Mouse (Mus musculus) liver, embryonic 12.5 days (tissue): ENCODE measurements around the gene Adam17. TPM values are rescaled to one million over a fixed set of nuclear protein-coding genes. Genes with fewer than 3 reads are reported as not detected.

ENCODE experiments used
- ATAC-seq: fragments of 200-750 bp; cut with Nextera tagmentation; 2 replicates; pipeline ENCODE4 v1.8.0; 2017; ENCODE audit warnings: moderate number of reproducible peaks, mild to moderate bottlenecking, moderate library complexity
- H3K27ac ChIP-seq: fragments of 300-500 bp; sonication (generic); 2 replicates; pipeline ENCODE4 v1.5.1; 2016; ENCODE audit warnings: mild to moderate bottlenecking
- H3K27me3 ChIP-seq: fragments of 300-500 bp; sonication (generic); replicated peaks from 2 replicates; pipeline ENCODE4 v1.6.1; 2016; ENCODE audit warnings: mild to moderate bottlenecking, moderate library complexity
- H3K36me3 ChIP-seq: fragments of 300-500 bp; sonication (generic); 2 replicates; pipeline ENCODE4 v1.6.1; 2016; ENCODE audit warnings: mild to moderate bottlenecking, moderate library complexity
- H3K4me1 ChIP-seq: fragments of 300-500 bp; sonication (generic); 2 replicates; pipeline ENCODE4 v1.6.1; 2016
- H3K4me2 ChIP-seq: fragments of 300-500 bp; sonication (generic); 2 replicates; pipeline ENCODE4 v1.6.1; 2016; ENCODE audit warnings: mild to moderate bottlenecking, moderate library complexity
- H3K4me3 ChIP-seq: fragments of 300-500 bp; sonication (generic); 2 replicates; pipeline ENCODE4 v1.5.1; 2016; ENCODE audit warnings: mild to moderate bottlenecking, moderate library complexity
- H3K9ac ChIP-seq: fragments of 300-500 bp; sonication (generic); 2 replicates; pipeline ENCODE4 v1.6.1; 2016; ENCODE audit warnings: mild to moderate bottlenecking, moderate library complexity
- H3K9me3 ChIP-seq: fragments of 300-500 bp; sonication (generic); replicated peaks from 2 replicates; pipeline ENCODE4 v1.6.1; 2016; ENCODE audit warnings: mild to moderate bottlenecking, moderate library complexity
- WGBS: fragments of 180-500 bp; shearing (Covaris S2); methylation state at CpG from one replicate; pipeline ENCODE4 v1.1.7; 2016; ENCODE audit not compliant: insufficient replicate concordance; 5-methylcytosine and 5-hydroxymethylcytosine counted together
- polyA plus RNA-seq: library from polyadenylated mRNA; unstranded; fragments of >200 nt; fragmentation: Nextera tagmentation; extraction: Ambion mirVana; gene quantifications from 2 replicates; pipeline ENCODE4 v1.2.1, GENCODE M21; 2016

Adam17 gene
- polyA plus RNA-seq, 1 experiment from 2014 or later = 24.9 TPM

- Histone ChIP-seq H3K4me1 (no peaks in the 10 kb centered on the region), H3K9ac (no peak overlapping the region), H3K9me3 (peaks cover 3% of the 10 kb centered on the region; the same call in 1 of the 2 replicates), H3K27me3 (no peaks in the 10 kb centered on the region), H3K4me2 (no peak overlapping the region), H3K36me3 (peaks cover 78% of the 10 kb centered on the region), H3K4me3 (no peak overlapping the region), H3K27ac (no peak overlapping the region)
- ATAC-seq = no peak
- WGBS = 89% methylated on average over 7 of the region's 7 CpGs
Observed at GRCm38 (mm10) chr12:21346972-21347371, 26.5 kb downstream of the Adam17 start.

- no peaks in the 10 kb centered on the region for H3K9me3 ChIP-seq
- H3K4me3 ChIP-seq = no peak overlapping the region
- H3K9ac ChIP-seq = no peak overlapping the region
- no peak for ATAC-seq
- H3K27ac ChIP-seq = no peak overlapping the region
- H3K36me3 ChIP-seq = peaks cover 80% of the 10 kb centered on the region
- H3K4me1 ChIP-seq = no peaks in the 10 kb centered on the region
- WGBS = 91% methylated on average over 5 of the region's 5 CpGs
- H3K27me3 ChIP-seq = no peaks in the 10 kb centered on the region
- no peak overlapping the region for H3K4me2 ChIP-seq
Observed at GRCm38 (mm10) chr12:21340674-21341073, 32.8 kb downstream of the Adam17 start.

- H3K4me2 ChIP-seq = no peak overlapping the region
- peaks cover 93% of the 10 kb centered on the region for H3K36me3 ChIP-seq
- H3K27ac ChIP-seq = no peak overlapping the region
- no peak overlapping the region for H3K9ac ChIP-seq
- ATAC-seq = no peak
- H3K4me1 ChIP-seq = no peaks in the 10 kb centered on the region
- H3K4me3 ChIP-seq = no peak overlapping the region
- 85% methylated on average over 5 of the region's 5 CpGs for WGBS
- no peaks in the 10 kb centered on the region for H3K27me3 ChIP-seq
- no peaks in the 10 kb centered on the region for H3K9me3 ChIP-seq
Observed at GRCm38 (mm10) chr12:21337171-21337570, 36.3 kb downstream of the Adam17 start.

GRCm38 (mm10) chr12:21335869-21336268 is 37.6 kb downstream of the Adam17 start:
- Histone ChIP-seq H3K27ac (no peak overlapping the region), H3K9ac (no peak overlapping the region), H3K9me3 (no peaks in the 10 kb centered on the region), H3K4me3 (no peak overlapping the region), H3K4me2 (no peak overlapping the region), H3K36me3 (peaks cover 93% of the 10 kb centered on the region), H3K4me1 (no peaks in the 10 kb centered on the region), H3K27me3 (no peaks in the 10 kb centered on the region)
- peak; percentile 51; the same call in 1 of the 2 replicates for ATAC-seq
- 72% methylated on average over 7 of the region's 7 CpGs for WGBS

GRCm38 (mm10) chr12:21333766-21334165 is 39.7 kb downstream of the Adam17 start:
- Histone ChIP-seq H3K9me3 (no peaks in the 10 kb centered on the region), H3K4me1 (no peaks in the 10 kb centered on the region), H3K27me3 (no peaks in the 10 kb centered on the region), H3K9ac (no peak overlapping the region), H3K36me3 (peaks cover 90% of the 10 kb centered on the region), H3K27ac (no peak overlapping the region), H3K4me3 (no peak overlapping the region), H3K4me2 (no peak overlapping the region)
- no peak for ATAC-seq
- WGBS = 83% methylated on average over 5 of the region's 5 CpGs

- Histone ChIP-seq H3K9me3 (no peaks in the 10 kb centered on the region), H3K4me3 (no peak overlapping the region), H3K9ac (no peak overlapping the region), H3K36me3 (peaks cover 92% of the 10 kb centered on the region), H3K27me3 (no peaks in the 10 kb centered on the region), H3K4me1 (no peaks in the 10 kb centered on the region), H3K4me2 (no peak overlapping the region), H3K27ac (no peak overlapping the region)
- no peak for ATAC-seq
- WGBS = 88% methylated on average over 7 of the region's 7 CpGs
Observed at GRCm38 (mm10) chr12:21333021-21333420, 40.4 kb downstream of the Adam17 start.

- Histone ChIP-seq H3K4me3 (no peak overlapping the region), H3K4me2 (no peak overlapping the region), H3K27me3 (no peaks in the 10 kb centered on the region), H3K27ac (no peak overlapping the region), H3K4me1 (no peaks in the 10 kb centered on the region), H3K9me3 (no peaks in the 10 kb centered on the region), H3K36me3 (peaks cover 96% of the 10 kb centered on the region), H3K9ac (no peak overlapping the region)
- no peak for ATAC-seq
- 78% methylated on average over 6 of the region's 6 CpGs for WGBS
Observed at GRCm38 (mm10) chr12:21331711-21332110, 41.7 kb downstream of the Adam17 start.

- WGBS = 83% methylated on average over 10 of the region's 10 CpGs
- peaks cover 96% of the 10 kb centered on the region for H3K36me3 ChIP-seq
- H3K9ac ChIP-seq = no peak overlapping the region
- H3K27me3 ChIP-seq = no peaks in the 10 kb centered on the region
- H3K4me2 ChIP-seq = no peak overlapping the region
- no peaks in the 10 kb centered on the region for H3K9me3 ChIP-seq
- no peak for ATAC-seq
- H3K27ac ChIP-seq = no peak overlapping the region
- H3K4me1 ChIP-seq = no peaks in the 10 kb centered on the region
- H3K4me3 ChIP-seq = no peak overlapping the region
Observed at GRCm38 (mm10) chr12:21330961-21331576, 42.4 kb downstream of the Adam17 start.

- Histone ChIP-seq H3K4me1 (no peaks in the 10 kb centered on the region), H3K9me3 (no peaks in the 10 kb centered on the region), H3K4me3 (no peak overlapping the region), H3K9ac (no peak overlapping the region), H3K27me3 (no peaks in the 10 kb centered on the region), H3K27ac (no peak overlapping the region), H3K36me3 (peaks cover 96% of the 10 kb centered on the region), H3K4me2 (no peak overlapping the region)
- ATAC-seq = no peak
- 88% methylated on average over 9 of the region's 9 CpGs for WGBS
Observed at GRCm38 (mm10) chr12:21329661-21330400, 43.6 kb downstream of the Adam17 start.

- Histone ChIP-seq H3K4me3 (no peak overlapping the region), H3K27me3 (no peaks in the 10 kb centered on the region), H3K9me3 (no peaks in the 10 kb centered on the region), H3K4me1 (no peaks in the 10 kb centered on the region), H3K36me3 (peaks cover 92% of the 10 kb centered on the region), H3K4me2 (no peak overlapping the region), H3K27ac (no peak overlapping the region), H3K9ac (no peak overlapping the region)
- WGBS = 89% methylated on average over 3 of the region's 3 CpGs
- ATAC-seq = no peak
Observed at GRCm38 (mm10) chr12:21326325-21326724, 47.1 kb downstream of the Adam17 start.

- peaks cover 95% of the 10 kb centered on the region for H3K36me3 ChIP-seq
Observed at GRCm38 (mm10) chr12:21325266-21325665, 48.2 kb downstream of the Adam17 start.

GRCm38 (mm10) chr12:21324101-21324500 is 49.3 kb downstream of the Adam17 start:
- 77% methylated on average over 5 of the region's 5 CpGs for WGBS
- no peaks in the 10 kb centered on the region for H3K9me3 ChIP-seq
- no peak for ATAC-seq
- H3K27ac ChIP-seq = no peak overlapping the region
- no peak overlapping the region for H3K4me3 ChIP-seq
- no peak overlapping the region for H3K9ac ChIP-seq
- no peaks in the 10 kb centered on the region for H3K4me1 ChIP-seq
- H3K27me3 ChIP-seq = no peaks in the 10 kb centered on the region
- no peak overlapping the region for H3K4me2 ChIP-seq
- peaks cover 93% of the 10 kb centered on the region for H3K36me3 ChIP-seq

More at GRCm38 (mm10) chr12:21325266-21325665, 48.2 kb downstream of the Adam17 start:
- ATAC-seq = no peak
- Histone ChIP-seq H3K27me3 (no peaks in the 10 kb centered on the region), H3K27ac (no peak overlapping the region), H3K9ac (no peak overlapping the region), H3K4me1 (no peaks in the 10 kb centered on the region), H3K9me3 (no peaks in the 10 kb centered on the region), H3K4me2 (no peak overlapping the region), H3K4me3 (no peak overlapping the region)
- WGBS = 85% methylated on average over 8 of the region's 8 CpGs
